Mouse (Mus musculus) heart, postnatal 0 days (tissue): ENCODE measurements at regions not wholly inside any gene's neighbourhood (a gene's known extent, or its start where the extent isn't known, plus 50 kb on each side); places are given as distances from the start of the nearest gene placed in this dataset.

Experiments used
- CTCF ChIP-seq: IDR thresholded peaks from 2 replicates; pipeline ENCODE4 v1.5.1; 2016; ENCODE audit warnings: antibody characterized with exemption, control low read depth, low read depth
- EP300 ChIP-seq: IDR thresholded peaks from 2 replicates; pipeline ENCODE4 v1.6.1; 2016; ENCODE audit warnings: antibody characterized with exemption, low read depth

DNA sequence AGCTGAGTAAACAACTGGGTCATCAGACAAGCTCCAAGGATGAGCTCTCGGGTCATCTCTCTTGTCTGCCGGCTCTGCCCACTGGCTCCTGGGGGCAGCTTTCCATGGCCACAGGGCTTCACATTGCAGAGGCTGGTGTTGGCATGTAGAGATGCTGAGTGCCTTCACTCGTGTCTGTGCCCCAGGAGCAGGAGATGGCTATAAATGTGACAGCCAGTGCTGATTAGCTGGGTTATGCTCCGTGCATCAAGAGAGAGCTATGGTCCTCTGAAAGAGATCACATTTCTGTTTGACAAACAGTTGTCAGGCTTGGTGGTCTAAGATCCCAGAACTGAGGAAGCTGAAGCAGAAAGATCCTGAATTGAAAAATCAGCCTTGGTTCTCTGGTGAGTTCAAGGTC is 795.4 kb upstream of the Car8 start:
- TF ChIP-seq CTCF (no peak), EP300 (no peak)
